Mouse (Mus musculus) liver, embryonic 11.5 days (tissue): ENCODE results near the gene Clec4e. TPM values are rescaled to one million over a fixed set of nuclear protein-coding genes. Genes with fewer than 3 reads are reported as not detected.
"Not testable (repeated sequence)": the region's sequence is repeated elsewhere in the genome, so short reads cannot be mapped to it uniquely, and the experiment has no call there.

Experiments
- ATAC-seq: fragments of 200-750 bp; cut with Nextera tagmentation; replicated peaks from 2 replicates; pipeline ENCODE4 v1.8.0; 2017; ENCODE audit warnings: moderate number of reproducible peaks, mild to moderate bottlenecking, moderate TSS enrichment, moderate library complexity; ENCODE audit not compliant: low FRiP score
- DNase-seq: peaks from one replicate; pipeline ENCODE4 v3.0.0-alpha.2; 2017; ENCODE audit warnings: low spot score
- H3K27ac ChIP-seq: fragments of 300-500 bp; sonication (generic); 2 replicates; pipeline ENCODE4 v1.5.1; 2014; ENCODE audit warnings: mild to moderate bottlenecking, low read depth, low read length, control low read depth
- H3K27me3 ChIP-seq: fragments of 300-500 bp; sonication (generic); replicated peaks from 2 replicates; pipeline ENCODE4 v1.6.1; 2014; ENCODE audit warnings: low read length, mixed read lengths; ENCODE audit not compliant: control insufficient read depth, insufficient read depth
- H3K36me3 ChIP-seq: fragments of 300-500 bp; sonication (generic); 2 replicates; pipeline ENCODE4 v1.6.1; 2014; ENCODE audit warnings: mild to moderate bottlenecking, low read length, moderate library complexity, mixed read lengths; ENCODE audit not compliant: control insufficient read depth, insufficient read depth
- H3K4me1 ChIP-seq: fragments of 300-500 bp; sonication (generic); replicated peaks from 2 replicates; pipeline ENCODE4 v1.6.1; 2014; ENCODE audit warnings: low read length, mixed read lengths; ENCODE audit not compliant: control insufficient read depth, insufficient read depth
- H3K4me2 ChIP-seq: fragments of 300-500 bp; sonication (generic); 2 replicates; pipeline ENCODE4 v1.6.1; 2014; ENCODE audit warnings: mild to moderate bottlenecking, control low read depth, moderate library complexity
- H3K4me3 ChIP-seq: fragments of 300-500 bp; sonication (generic); 2 replicates; pipeline ENCODE4 v1.5.1; 2014; ENCODE audit warnings: low read depth, low read length, control low read depth
- H3K9ac ChIP-seq: fragments of 300-500 bp; sonication (generic); 2 replicates; pipeline ENCODE4 v1.6.1; 2014; ENCODE audit warnings: low read depth, low read length, control low read depth
- H3K9me3 ChIP-seq: fragments of 300-500 bp; sonication (generic); 2 replicates; pipeline ENCODE4 v1.6.1; 2016; ENCODE audit warnings: low read length, inconsistent platforms, mixed read lengths; ENCODE audit not compliant: control insufficient read depth
- WGBS: fragments of 180-500 bp; shearing (Covaris S2); extraction: QIAGEN DNeasy Blood & Tissue Kit; methylation state at CpG from one replicate; pipeline ENCODE4 v1.1.7; 2014; 5-methylcytosine and 5-hydroxymethylcytosine counted together
- polyA plus RNA-seq: library from polyadenylated mRNA; unstranded; fragments of >200 nt; fragmentation: Nextera tagmentation; extraction: Ambion mirVana; gene quantifications from 2 replicates; pipeline ENCODE4 v1.2.1, GENCODE M21; 2014

Gene Clec4e
- polyA plus RNA-seq, 1 experiment from 2014 or later: 0.32 TPM

GRCm38 (mm10) chr6:123248862-123249261 is 40.8 kb downstream of the Clec4e start:
- H3K4me3 ChIP-seq, H3K27ac ChIP-seq, H3K4me1 ChIP-seq, H3K4me2 ChIP-seq, H3K9ac ChIP-seq, DNase-seq, H3K9me3 ChIP-seq, H3K36me3 ChIP-seq, ATAC-seq, H3K27me3 ChIP-seq: not testable (repeated sequence)
- WGBS: 84% methylated on average over 2 of the region's 2 CpGs

- Histone ChIP-seq H3K27me3 (no peaks in the 10 kb centered on the region), H3K9ac (no peak overlapping the region), H3K9me3 (no peaks in the 10 kb centered on the region), H3K27ac (no peak overlapping the region), H3K4me1 (no peaks in the 10 kb centered on the region), H3K4me2 (no peak overlapping the region), H3K36me3 (no peaks in the 10 kb centered on the region), H3K4me3 (no peak overlapping the region)
- DNase-seq: no peak
- no peak for ATAC-seq
- 84% methylated on average over 5 of the region's 5 CpGs for WGBS
Measured at GRCm38 (mm10) chr6:123244201-123244600, 45.5 kb downstream of the Clec4e start.

GRCm38 (mm10) chr6:123237582-123237981 is 52.1 kb downstream of the Clec4e start:
- DNase-seq: no peak
- ATAC-seq: no peak

More at GRCm38 (mm10) chr6:123237582-123237981, 52.1 kb downstream of the Clec4e start:
- Histone ChIP-seq H3K9me3 (no peaks in the 10 kb centered on the region), H3K27me3 (no peaks in the 10 kb centered on the region), H3K36me3 (no peaks in the 10 kb centered on the region), H3K27ac (no peak overlapping the region), H3K4me3 (no peak overlapping the region), H3K4me2 (no peak overlapping the region), H3K4me1 (no peaks in the 10 kb centered on the region), H3K9ac (no peak overlapping the region)

Other genes with a start within 250 kb of the Clec4e start
- gene Clec4b1, start 239.9 kb downstream of the Clec4e start, polyA plus RNA-seq: not detected in 2 replicates
- 2.9 and 3.7 TPM in 2 replicates for gene Clec4a2, start 183.4 kb downstream of the Clec4e start, polyA plus RNA-seq
- not detected in 2 replicates for gene Clec4b2, start 117.0 kb downstream of the Clec4e start, polyA plus RNA-seq
- 2.6 and 3.1 TPM in 2 replicates for gene Clec4n, start 60.0 kb downstream of the Clec4e start, polyA plus RNA-seq
- gene Clec4d, start 27.8 kb downstream of the Clec4e start, polyA plus RNA-seq: 0.92 and 1.8 TPM in 2 replicates
- gene Vmn2r19, start 18.5 kb upstream of the Clec4e start, polyA plus RNA-seq: not detected in 2 replicates
- gene Vmn2r20, start 128.2 kb upstream of the Clec4e start, polyA plus RNA-seq: not detected in 2 replicates
- gene Vmn2r21, start 243.5 kb upstream of the Clec4e start, polyA plus RNA-seq: not detected in 2 replicates